Mouse (Mus musculus) MEL (cell line): Measurements from ENCODE around the gene Aebp1.

Source experiments
- CTCF ChIP-seq, 3 experiments: IDR thresholded peaks in 2 of 3; conservative IDR thresholded peaks in 1 of 3; 2 replicates each; pipeline ENCODE4 v1.5.1; 2011 to 2012; ENCODE audit warnings: low read length in 3 of 3, low read depth in 2 of 3, mild to moderate bottlenecking in 2 of 3, improper control_type of control experiment in 1 of 3, inconsistent platforms in 1 of 3, mixed read lengths in 1 of 3, moderate library complexity in 1 of 3; ENCODE audit not compliant: control insufficient read depth in 1 of 3, insufficient read depth in 1 of 3, poor library complexity in 1 of 3, severe bottlenecking in 1 of 3
- EP300 ChIP-seq, 2 experiments: IDR thresholded peaks; 2 replicates each; pipeline ENCODE4 v1.6.1; 2011; ENCODE audit warnings: improper control_type of control experiment in 2 of 2, low read length in 2 of 2, low read depth in 1 of 2, mild to moderate bottlenecking in 1 of 2
- ETS1 ChIP-seq: IDR thresholded peaks from 2 replicates; pipeline ENCODE4 v1.6.1; 2012; ENCODE audit warnings: low read depth, mild to moderate bottlenecking, inconsistent platforms, low read length, improper control_type of control experiment, moderate library complexity
- GATA1 ChIP-seq: IDR thresholded peaks from 2 replicates; pipeline ENCODE4 v1.6.1; 2011; ENCODE audit warnings: low read depth, low read length, improper control_type of control experiment
- JUND ChIP-seq: IDR thresholded peaks from 2 replicates; pipeline ENCODE4 v1.6.1; 2011; ENCODE audit warnings: low read depth, mild to moderate bottlenecking, improper control_type of control experiment, low read length
- NELFE ChIP-seq: IDR thresholded peaks from 2 replicates; pipeline ENCODE4 v1.6.1; 2011; ENCODE audit warnings: low read depth, low read length, improper control_type of control experiment
- SMC3 ChIP-seq: IDR thresholded peaks from 2 replicates; pipeline ENCODE4 v1.6.1; 2011; ENCODE audit warnings: low read depth, low read length, improper control_type of control experiment
- TAL1 ChIP-seq: IDR thresholded peaks from 2 replicates; pipeline ENCODE4 v1.6.1; 2012; ENCODE audit warnings: mild to moderate bottlenecking, inconsistent platforms, low read length, moderate library complexity, mixed read lengths
- TBP ChIP-seq: IDR thresholded peaks from 2 replicates; pipeline ENCODE4 v1.8.0; 2011; ENCODE audit warnings: low read depth, low read length, improper control_type of control experiment
- UBTF ChIP-seq: IDR thresholded peaks from 2 replicates; pipeline ENCODE4 v1.6.1; 2012; ENCODE audit warnings: low read depth, mild to moderate bottlenecking, inconsistent platforms, low read length, improper control_type of control experiment, moderate library complexity, borderline replicate concordance; ENCODE audit not compliant: insufficient read depth
- ZKSCAN1 ChIP-seq: IDR thresholded peaks from 2 replicates; pipeline ENCODE4 v1.6.1; 2012; ENCODE audit warnings: low read depth, mild to moderate bottlenecking, inconsistent platforms, low read length, improper control_type of control experiment, moderate library complexity

DNA sequence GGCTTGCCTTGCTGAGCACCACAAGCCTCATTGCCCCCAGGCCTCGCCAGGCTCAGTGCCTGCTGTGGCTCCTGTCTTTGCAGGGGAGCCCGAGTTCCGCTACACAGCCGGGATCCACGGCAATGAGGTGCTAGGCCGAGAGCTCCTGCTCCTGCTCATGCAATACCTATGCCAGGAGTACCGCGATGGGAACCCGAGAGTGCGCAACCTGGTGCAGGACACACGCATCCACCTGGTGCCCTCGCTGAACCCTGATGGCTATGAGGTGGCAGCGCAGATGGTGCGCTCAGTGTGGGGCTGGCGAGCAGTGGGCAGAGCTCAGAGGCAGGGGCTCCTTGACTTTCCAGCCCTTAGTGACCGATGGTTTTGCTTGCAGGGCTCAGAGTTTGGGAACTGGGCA is 7.6 kb downstream of the Aebp1 start:
- TF ChIP-seq ZKSCAN1: no peak
- no peak for TF ChIP-seq TAL1
- no peak for TF ChIP-seq TBP
- no peak for TF ChIP-seq UBTF
- no peak for TF ChIP-seq CTCF (IDR thresholded peaks at IDR 0.05 in 2 of 3, conservative IDR thresholded peaks at IDR 0.05 in 1 of 3; ENCODE audit: control insufficient read depth in 1 of 3, insufficient read depth in 1 of 3, low read depth in 2 of 3, low read length in 3 of 3, poor library complexity in 1 of 3, severe bottlenecking in 1 of 3)
- no peak for TF ChIP-seq SMC3
- no peak for TF ChIP-seq EP300 (IDR thresholded peaks at IDR 0.05; ENCODE audit: low read depth in 1 of 2, low read length in 2 of 2)
- TF ChIP-seq GATA1: no peak
- TF ChIP-seq ETS1: no peak
- TF ChIP-seq JUND: no peak
- TF ChIP-seq NELFE: no peak
